Mouse (Mus musculus): ENCODE measurements around the gene Tdp1.
A peak's percentile ranks its signal among the peaks of the same experiment; 100 is the strongest.
"Not testable (repeated sequence)": the region's sequence is repeated elsewhere in the genome, so short reads cannot be mapped to it uniquely, and the experiment has no call there.

Gene Tdp1

DNA sequence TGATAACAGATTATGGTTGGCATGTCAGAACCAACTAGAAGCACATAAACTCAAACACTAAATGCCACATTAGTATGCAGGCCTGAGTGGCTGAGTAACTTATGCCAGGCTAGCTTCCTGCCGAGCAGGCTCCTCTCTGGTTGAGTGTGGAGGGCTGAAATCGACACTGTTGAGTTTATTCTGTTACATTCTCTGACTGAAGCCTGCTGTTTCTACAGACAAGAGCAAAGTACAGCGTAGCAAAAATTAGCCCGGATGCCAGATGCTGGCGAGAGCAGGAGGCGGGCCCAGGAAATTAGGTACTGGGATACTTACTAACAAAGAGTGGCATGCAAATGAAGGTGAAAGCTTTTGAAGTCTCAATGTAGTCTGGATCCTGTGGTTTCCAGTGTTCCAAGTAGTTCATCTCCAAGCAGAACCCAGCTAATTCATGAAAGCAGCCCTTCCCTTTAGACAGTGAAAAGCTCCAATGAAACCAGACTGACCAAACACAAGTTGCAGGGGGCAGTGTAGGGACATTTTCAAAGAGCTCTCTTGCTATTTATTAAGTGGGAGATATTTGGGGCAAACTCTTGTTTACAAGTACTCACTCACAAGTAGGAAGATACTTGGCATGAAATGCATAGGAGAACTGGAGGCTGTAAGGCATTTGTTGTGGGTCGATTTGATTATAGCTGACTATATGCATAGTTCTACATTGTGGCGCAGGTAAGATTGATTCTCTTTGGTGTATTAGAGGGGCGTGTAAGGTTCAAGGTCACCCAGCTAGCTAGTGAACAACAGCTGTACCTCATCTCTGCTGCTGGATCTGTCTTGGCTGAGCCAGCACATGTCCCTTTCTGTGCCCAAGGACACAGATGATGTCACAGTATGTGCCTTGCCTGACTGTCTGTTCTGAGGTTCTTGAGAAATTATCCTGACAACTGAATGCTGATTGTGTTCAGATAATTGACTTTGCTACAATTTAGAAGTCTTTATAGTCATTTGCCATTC, 74.0 kb downstream of the Tdp1 start:
- no peak for DNase-seq (ENCODE audit: low read depth, low spot score)

DNA sequence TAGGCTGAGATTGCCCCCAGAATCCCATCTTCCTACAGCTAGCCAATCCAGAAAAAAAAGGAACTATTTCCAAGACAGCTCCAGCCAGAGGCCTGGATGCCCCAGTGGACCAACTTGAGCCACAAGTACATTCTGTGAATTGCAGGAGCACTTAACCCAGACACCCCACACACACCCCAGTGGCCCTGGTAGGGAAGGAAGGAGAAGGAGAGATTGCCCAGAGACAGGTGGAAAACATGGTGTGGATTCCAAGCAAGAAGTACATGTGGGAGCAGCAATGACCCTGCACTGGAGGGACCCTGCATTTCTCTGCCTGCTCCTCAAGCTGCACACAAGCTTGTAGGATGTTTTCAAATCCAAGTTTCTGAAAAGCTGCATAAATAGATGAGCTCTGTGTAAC, 75.0 kb downstream of the Tdp1 start:
- DNase-seq (ENCODE audit: low read depth, low spot score), result no peak

DNA sequence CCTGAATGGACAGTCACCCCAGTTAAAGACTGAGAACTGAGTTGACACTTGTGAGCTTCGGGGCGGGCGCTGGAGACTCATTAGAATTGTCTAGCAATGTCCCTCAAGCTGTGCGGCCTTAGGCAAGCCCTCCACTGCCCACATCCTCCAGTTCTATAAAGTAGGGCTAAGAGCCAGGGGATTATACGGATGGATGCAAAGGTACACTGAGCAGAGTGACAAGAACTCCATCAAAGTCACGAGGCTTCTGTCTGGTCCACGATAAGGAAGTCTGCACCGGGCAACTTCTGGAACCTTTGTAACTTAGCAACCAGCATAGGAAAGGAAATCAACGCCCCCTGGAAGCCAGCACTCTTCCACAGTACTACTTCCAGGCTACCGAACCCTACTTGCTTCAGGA, 75.6 kb downstream of the Tdp1 start:
- no peak for DNase-seq (ENCODE audit: low read depth, low spot score)

DNA sequence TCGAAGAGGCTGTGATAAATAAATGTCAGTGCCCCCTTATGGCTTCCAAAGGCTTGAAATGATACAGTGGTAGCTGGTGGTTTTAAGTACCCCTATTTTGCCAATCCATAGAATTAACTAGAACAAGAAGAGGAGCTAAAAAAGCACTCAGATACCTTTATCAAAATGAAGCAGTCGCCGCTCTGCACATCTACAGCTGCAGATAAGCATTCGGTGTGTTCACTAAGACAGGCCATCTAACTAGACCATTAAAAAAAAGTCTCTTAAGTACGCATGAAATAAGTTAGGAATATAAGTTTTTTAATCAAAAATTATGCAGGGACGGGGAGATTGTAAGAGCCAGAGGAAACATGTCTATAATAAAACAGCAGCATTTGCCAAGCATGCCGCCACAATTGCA, 76.4 kb downstream of the Tdp1 start:
- DNase-seq (ENCODE audit: low read depth, low spot score), result no peak

DNA sequence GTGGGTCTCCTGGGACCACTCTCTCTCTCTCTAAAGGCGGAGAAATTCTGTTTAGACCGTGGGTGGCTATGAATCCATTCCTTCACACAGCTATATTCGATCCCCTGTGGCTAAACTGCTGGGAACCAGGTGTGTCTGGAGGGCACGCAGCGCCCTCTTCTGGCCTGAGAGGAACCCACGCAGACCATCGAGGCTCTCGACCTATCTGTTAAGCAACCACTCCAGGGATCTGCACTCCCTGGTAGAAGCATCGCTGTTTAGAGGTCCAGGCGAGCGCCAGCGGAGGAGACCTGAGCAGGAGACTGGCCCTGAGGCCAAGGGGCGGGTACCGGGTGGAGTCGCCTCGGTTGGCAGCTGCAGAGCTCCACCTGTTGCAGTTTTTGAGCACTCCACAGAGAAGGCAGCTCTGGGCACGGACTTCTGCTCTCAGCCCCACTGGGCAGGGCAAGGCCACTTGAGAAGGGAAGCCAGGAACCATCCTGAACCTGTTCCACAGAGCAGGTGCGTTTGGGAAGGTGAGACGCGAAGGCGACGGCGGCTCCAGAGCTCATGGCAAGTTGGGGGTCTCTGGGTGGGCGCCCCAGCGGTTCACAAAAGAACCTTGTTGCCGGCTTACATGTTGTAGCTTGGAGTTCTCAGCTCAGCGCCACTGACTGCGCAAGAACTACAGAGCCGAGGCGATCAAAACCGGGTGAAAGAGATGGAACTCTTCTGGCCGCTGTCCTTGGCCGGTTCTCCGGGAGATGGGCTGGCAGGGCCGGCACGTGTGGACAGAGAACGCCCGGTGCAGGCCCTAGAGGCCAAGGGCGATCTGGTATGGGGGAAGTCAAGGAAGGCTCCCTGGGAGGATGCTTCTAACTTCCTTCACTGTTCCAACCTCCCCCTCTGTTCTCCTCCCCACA, 80.2 kb downstream of the Tdp1 start, which contains the start of gene Kcnk13:
TSS of gene Kcnk13 (plus strand) at position 199 of the 902 bp plus-strand sequence.
- peak; percentile 57 for DNase-seq (ENCODE audit: low read depth, low spot score)

DNA sequence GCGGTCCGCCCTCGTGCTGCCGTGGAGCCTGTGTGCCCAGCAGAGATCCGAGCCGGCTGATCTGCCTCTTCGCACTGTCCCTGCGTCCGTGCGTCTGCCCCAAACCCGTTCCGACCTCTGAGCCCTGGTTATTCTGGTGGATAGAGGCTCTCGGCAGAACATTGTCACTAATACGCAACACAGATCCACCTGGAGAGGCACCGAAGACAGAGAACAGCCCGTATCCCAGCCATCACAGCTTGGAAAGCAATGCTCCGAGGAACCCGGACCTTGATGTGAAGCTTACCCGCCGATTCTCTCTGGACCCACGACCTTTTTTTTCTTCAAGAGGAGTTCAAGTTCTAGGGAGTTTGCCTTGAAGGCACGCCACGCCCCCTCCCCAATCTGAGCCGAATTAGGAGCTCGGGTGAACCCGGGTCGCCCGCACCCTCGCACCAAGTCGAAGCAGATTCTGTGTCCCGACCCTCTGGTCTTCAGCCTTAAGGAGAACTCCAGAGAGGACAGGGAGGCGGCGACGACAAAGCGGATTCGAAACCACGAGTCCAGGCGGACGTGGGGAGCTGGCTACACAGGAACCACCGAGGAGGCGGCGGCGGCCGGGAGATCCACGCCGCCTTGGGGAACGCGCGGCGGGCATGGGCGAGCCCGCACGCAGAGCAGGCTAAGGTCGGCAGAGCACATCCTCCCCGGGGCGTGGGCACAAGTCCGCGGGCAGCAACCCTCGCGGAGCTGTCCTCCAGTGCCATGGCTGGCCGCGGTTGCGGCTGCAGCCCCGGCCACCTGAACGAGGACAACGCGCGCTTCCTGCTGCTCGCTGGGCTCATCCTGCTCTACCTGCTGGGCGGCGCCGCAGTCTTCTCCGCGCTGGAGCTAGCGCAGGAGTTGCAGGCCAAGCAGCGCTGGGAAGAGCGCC, 81.1 kb downstream of the Tdp1 start:
- no peak for DNase-seq (ENCODE audit: low read depth, low spot score)

DNA sequence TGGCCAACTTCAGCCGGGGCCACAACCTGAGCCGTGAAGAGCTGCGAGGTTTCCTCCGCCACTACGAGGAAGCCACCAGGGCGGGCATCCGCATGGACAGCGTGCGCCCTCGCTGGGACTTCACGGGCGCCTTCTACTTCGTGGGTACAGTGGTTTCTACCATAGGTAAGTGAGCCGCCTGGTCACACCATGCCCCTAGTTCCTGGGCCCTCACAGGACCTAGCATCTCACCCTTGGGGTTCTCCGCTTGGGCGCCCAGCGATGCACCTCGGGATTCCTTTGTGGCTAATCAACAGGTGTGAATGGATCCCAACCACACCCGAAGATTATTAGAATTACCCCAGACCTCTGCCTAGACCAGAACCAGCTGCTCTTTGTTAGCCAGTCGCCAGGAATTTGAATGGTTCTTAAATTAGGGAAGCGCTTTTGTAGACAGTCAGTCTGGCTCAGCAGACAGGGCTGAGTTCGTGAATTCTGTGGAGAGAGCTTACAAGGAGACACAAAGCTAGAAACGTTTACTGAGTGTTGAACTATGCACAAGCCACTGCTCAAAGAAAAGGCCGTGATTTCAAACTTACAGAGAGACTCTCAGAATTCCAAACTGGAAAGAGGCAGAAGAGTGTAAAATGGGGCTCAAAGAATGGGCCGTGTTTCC, 81.9 kb downstream of the Tdp1 start:
- no peak for DNase-seq (ENCODE audit: low read depth, low spot score)

DNA sequence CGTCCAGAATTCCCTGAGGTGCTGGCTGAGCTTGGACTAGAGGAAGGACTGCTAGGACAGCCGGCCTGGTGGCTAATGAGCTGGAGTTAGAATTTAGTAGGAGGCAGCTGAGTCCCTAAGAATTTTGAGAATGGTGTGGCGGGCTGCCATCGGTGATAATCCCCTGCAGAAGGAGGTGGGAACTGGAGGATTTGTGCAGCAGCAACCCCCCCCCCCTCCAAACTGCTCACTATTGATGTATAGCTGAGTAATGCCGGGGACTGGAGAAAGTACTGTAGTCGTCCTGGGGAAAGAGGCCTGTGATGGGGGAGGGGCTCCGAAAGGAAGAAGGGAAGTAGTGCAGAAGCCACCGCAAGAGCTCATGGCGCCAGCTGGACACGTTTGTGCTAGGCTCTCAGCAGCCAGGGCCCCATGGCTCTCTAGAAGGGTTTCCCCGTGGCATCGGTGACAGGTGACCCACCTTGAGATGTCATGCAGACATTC, 82.6 kb downstream of the Tdp1 start:
- no peak for DNase-seq (ENCODE audit: low read depth, low spot score)

DNA sequence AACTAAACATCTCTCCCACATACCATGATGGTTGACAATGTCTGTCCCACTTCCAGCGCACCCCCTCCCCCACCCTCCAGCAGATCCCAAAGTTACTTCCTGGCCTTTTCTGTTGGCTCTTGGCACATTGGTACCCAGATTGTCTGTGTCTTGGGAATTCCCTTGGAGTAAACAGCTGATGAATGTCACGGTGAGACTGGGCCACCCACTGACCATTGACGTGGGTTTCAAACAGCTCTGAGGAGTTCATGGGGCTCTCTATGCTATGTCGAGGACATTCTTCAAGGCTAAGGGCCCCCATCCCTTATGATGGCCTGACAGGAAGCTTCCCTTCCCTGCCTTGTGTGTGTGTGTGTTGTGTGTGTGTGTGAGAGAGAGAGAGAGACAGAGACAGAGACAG, 85.6 kb downstream of the Tdp1 start:
- DNase-seq (ENCODE audit: low read depth, low spot score), result no peak

DNA sequence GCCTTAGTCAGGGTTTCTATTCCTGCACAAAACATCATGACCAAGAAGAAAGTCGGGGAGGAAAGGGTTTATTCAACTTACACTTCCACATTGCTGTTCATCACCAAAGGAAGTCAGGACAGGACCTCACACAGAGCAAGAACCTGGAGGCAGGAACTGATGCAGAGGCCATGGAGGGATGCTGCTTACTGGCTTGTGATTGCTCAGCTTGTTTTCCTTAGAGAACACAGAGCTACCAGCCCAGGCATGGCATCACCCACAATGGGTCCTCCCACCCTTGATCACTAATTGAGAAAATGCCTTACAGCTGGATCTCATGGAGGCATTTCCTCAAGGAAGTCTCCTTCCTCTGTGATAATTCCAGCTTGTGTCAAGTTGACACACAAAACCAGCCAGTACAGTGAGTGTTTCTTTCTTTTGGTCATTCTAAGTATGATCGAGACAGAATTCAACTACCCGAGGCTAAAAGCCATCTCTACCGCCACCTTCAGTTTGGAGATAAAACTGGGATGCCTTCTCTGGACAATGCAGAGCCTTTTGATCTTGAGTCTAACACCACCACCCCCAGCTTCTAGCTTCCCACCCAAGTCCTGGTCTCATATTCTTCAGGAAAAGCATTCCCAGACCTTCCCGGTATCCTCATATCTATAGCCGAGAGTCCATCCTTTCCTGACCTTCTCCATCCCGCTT, 87.0 kb downstream of the Tdp1 start:
- DNase-seq (ENCODE audit: low read depth, low spot score), result not testable (repeated sequence)

DNA sequence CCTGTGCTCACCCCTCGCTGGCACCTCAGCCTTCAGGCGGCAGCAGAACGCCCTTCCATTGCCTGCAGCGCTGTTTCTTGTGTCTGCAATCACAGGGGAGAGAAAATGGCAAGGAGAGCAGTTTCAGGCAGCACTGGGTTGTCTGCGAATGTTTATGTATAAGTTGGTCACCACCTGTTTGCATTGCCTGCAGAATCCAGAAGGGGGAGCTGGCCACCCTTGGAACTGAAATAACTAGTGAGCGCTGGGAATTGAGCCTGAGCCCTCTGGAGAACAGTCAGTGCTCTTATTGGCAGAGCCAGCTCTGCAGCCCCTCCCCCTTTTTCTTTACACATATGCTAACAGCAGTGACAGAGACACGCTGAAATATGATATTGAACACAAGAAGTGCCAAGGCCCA, 88.5 kb downstream of the Tdp1 start:
- no peak for DNase-seq (ENCODE audit: low read depth, low spot score)

DNA sequence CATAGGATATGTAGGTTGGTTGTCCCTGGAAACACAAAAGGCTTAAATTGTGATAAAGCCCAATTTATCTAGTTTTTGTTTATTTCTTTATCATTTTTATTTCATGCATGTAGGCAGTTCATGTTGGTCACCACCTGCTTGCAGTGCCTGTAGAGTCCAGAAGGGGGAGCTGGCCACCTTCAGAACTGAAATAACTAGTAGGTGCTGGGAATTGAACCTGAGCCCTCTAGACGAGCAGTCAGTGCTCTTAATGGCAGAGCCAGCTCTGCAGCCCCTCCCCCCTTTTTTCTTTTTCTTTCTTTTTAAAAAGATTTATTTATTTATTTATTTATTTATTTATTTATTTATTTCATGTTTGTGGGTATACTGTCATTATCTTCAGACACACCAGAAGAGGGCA, 89.3 kb downstream of the Tdp1 start:
- DNase-seq (ENCODE audit: low read depth, low spot score), result no peak

DNA sequence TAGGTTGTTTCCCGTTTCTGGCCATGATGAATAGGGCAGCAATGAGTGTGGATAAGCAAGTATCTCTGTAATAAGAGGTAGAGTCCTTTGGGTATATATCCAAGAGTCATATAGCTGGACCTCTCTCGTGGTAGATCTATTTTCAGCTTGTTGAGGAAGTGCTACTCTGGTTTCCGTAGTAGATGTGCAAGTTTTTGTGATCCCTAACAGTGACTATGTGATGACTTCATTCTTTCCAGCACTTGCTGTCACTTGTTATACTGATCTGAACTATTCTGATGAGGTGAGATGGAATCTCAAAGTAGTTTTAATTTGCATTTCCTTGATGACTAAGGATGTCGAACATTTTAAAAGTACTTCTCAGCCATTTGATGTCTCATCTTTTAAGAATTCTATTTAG, 95.2 kb downstream of the Tdp1 start:
- no peak for DNase-seq (ENCODE audit: low read depth, low spot score)

DNA sequence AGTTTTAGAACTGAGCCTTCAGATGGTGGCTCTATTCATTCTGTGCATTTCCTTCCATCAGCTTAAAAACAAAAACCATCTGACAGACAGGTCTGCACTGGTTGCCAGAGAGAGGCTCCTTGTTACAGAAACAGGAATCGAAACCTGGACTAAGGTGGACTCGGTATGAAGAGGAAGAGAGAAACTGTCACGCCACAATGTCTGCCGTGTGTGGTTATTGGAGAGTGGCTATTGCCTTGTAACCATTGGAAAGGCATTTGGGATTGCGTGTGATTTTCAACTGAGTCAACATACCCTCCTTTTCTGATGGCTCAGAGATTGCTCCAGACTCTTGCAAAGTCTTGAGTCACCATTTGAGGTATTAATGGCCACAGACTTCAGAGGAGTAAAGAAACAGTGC, 102.5 kb downstream of the Tdp1 start:
- no peak for DNase-seq (ENCODE audit: low read depth, low spot score)

DNA sequence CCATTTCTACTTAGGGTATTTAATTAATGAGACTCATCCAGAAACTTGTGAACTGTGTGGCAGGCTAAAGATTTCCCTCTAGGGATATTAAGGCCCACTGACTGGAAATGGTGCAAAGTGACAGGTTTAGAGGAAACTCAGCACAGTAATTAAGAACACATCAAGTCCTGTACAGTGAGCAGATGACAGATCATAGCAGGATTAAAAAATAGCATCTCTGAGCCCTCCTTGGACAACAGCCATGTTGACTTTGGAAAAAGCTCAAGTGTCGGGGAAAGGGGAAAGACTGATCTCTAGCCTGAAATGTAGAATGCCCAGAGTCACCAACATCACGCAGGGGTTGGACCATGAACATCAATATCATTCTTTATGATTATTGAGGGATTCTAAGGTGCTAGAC, 103.8 kb downstream of the Tdp1 start:
- DNase-seq (ENCODE audit: low read depth, low spot score), result no peak

DNA sequence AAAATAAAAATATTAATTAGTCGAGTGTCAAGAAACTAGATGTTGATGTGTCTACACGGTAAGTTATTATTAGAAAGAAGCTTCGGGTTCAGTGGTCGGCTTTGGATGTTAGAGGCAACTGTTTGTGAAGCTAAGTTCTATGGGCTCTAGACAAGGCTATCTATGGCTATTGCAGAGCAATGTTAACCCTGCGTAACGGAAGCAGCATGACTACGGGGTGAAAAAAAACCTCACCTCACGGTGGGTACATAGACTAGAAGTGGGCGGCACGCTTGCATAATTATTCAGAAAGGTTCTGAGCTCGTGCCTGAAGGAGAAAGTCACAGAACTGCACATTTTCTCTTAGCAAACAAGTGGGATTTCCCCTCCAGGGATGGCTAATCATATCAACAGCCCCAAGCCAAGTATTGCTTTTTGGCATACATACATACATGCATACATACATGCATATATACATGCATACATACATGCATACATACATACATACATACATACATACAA, 108.1 kb downstream of the Tdp1 start:
- no peak for DNase-seq (ENCODE audit: low read depth, low spot score)

DNA sequence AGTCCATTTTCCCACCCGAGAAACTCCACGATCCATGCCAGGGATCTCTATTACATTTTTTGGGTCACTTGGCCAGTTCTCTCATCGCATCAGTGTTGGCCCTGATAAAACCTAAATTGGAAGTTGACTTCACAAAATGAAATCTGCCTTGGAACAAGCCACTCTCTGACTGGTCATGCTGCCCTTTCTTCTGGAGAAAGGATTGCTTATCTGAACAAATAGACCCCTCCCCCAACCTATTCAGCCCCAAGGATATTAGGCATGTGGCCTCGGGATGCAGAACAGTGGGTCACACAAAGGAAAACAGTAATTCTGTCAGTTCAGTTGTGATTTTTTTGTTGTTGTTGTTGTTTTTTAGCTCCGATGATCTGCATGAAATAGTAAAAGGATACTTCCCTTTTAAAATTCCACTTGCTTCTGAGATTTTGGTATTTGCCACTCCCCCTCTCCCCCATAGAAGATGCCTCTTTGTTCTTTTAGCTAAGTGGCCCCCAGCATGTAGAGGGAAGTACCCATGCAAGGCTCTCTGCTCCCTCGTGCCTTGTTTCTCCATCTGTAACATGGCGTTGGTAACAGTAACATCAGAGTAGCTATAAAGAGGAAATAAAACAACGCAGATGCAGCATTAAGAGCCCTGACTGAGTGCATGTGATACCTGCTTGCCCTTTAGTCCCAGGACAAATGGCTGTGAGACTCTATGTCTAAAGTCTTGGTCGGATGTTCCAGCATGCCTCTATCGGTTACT, 109.0 kb downstream of the Tdp1 start:
- no peak for DNase-seq (ENCODE audit: low read depth, low spot score)

DNA sequence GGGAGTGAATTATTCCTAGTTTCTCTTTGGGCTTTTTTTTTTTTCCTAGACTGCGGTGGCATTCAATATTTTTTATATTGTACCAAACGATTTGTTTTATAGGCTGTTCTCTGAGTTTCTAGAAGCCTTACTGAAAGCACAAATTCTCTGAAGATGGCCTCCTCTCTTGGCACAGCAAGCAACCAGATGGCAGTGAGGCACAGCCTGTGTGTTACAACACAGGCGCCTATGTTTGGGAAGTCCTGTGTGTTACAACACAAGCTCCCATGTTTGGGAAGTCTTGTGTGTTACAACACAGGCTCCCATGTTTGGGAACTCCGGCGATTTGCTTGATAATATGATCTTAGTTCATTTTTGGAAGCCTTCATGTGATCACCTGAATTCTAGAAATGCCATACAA, 111.6 kb downstream of the Tdp1 start:
- no peak for DNase-seq (ENCODE audit: low read depth, low spot score)

DNA sequence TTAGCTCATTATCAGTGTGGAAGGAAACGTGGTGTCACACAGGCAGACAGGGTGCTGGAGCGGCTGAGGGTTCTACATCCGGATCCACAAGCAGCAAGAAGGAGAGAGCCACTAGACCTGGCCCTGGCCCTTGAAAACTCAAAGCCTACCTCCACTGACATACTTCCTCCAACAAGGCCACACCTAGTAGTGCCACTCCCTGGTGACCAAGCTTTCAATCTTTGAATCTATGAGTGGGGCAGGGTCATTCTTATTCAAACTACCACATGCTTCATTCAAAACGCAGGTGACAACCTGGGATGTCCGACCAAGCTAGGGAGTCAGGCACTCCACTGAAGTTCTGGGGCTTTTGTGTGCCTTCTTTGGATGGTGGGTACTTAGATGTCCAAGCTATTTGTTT, 115.4 kb downstream of the Tdp1 start:
- DNase-seq (ENCODE audit: low read depth, low spot score), result no peak
